Mouse (Mus musculus) CH12.LX (cell line): ENCODE results near the gene Eloa. TPM values are rescaled to one million over a fixed set of nuclear protein-coding genes. Genes with fewer than 3 reads are reported as not detected.

Experiments used
- DNase-seq: peaks from one replicate; pipeline ENCODE4 v3.0.0-alpha.2; 2013; ENCODE audit errors: extremely low read depth
- H3K27ac ChIP-seq: 2 replicates; pipeline ENCODE4 v1.5.1; 2012; ENCODE audit warnings: low read depth, mild to moderate bottlenecking, control low read depth, moderate library complexity; ENCODE audit not compliant: insufficient read depth
- H3K27me3 ChIP-seq: replicated peaks from 2 replicates; pipeline ENCODE3; 2012; ENCODE audit warnings: inconsistent platforms
- H3K36me3 ChIP-seq, 2 experiments: replicated peaks in 1 of 2; 2 replicates each; pipeline versions ENCODE3 to v1.6.1; 2012; ENCODE audit warnings: inconsistent platforms in 1 of 2, low read length in 1 of 2, mild to moderate bottlenecking in 1 of 2, mixed read lengths in 1 of 2, moderate library complexity in 1 of 2; ENCODE audit not compliant: control insufficient read depth in 1 of 2, insufficient read depth in 1 of 2
- H3K4me1 ChIP-seq, 2 experiments: 2 replicates each; pipeline ENCODE4 v1.6.1; 2012; ENCODE audit warnings: inconsistent platforms in 1 of 2, moderate library complexity in 1 of 2; ENCODE audit not compliant: insufficient read depth in 2 of 2, control insufficient read depth in 1 of 2
- H3K4me2 ChIP-seq: 2 replicates; pipeline ENCODE4 v1.6.1; 2012; ENCODE audit warnings: low read depth, mild to moderate bottlenecking, control low read depth; ENCODE audit not compliant: poor library complexity, insufficient read depth, severe bottlenecking
- H3K4me3 ChIP-seq, 3 experiments: fragments of 150-350 bp in 1 of 3; sonication (generic) in 1 of 3; replicated peaks in 1 of 3; 2 replicates each; pipeline versions ENCODE3 to v1.5.1; 2011 to 2012; ENCODE audit warnings: low read depth in 2 of 3, low read length in 2 of 3, mild to moderate bottlenecking in 2 of 3, moderate library complexity in 2 of 3, control low read depth in 1 of 3, improper control_type of control experiment in 1 of 3, inconsistent platforms in 1 of 3, mixed read lengths in 1 of 3; ENCODE audit not compliant: poor library complexity in 1 of 3
- H3K79me2 ChIP-seq: replicated peaks from 2 replicates; pipeline ENCODE4 v1.6.1; 2012; ENCODE audit warnings: mild to moderate bottlenecking, moderate library complexity; ENCODE audit not compliant: control insufficient read depth, poor library complexity, insufficient read depth, severe bottlenecking; ENCODE audit errors: extremely low read depth
- H3K9ac ChIP-seq: 2 replicates; pipeline ENCODE4 v1.6.1; 2012; ENCODE audit warnings: low read depth, mild to moderate bottlenecking, control low read depth, moderate library complexity; ENCODE audit not compliant: insufficient read depth
- H3K9me3 ChIP-seq: replicated peaks from 2 replicates; pipeline ENCODE3; 2012; ENCODE audit warnings: low read length, inconsistent platforms, mixed read lengths
- CHD2 ChIP-seq: IDR thresholded peaks from 2 replicates; pipeline ENCODE4 v1.6.1; 2011; ENCODE audit warnings: low read length, improper control_type of control experiment
- JUN ChIP-seq: IDR thresholded peaks from 2 replicates; pipeline ENCODE4 v1.6.1; 2011; ENCODE audit warnings: low read depth, mild to moderate bottlenecking, low read length, improper control_type of control experiment, moderate library complexity; ENCODE audit not compliant: insufficient read depth
- MYC ChIP-seq: IDR thresholded peaks from 2 replicates; pipeline ENCODE4 v1.6.1; 2011; ENCODE audit warnings: low read depth, mild to moderate bottlenecking, improper control_type of control experiment, low read length
- NELFE ChIP-seq: IDR thresholded peaks from 2 replicates; pipeline ENCODE4 v1.6.1; 2011; ENCODE audit warnings: low read depth, low read length, improper control_type of control experiment
- POLR2A ChIP-seq: IDR thresholded peaks from 2 replicates; pipeline ENCODE4 v1.6.1; 2011; ENCODE audit warnings: low read depth, mild to moderate bottlenecking, improper control_type of control experiment, low read length
- POLR2AphosphoS2 ChIP-seq: IDR thresholded peaks from 2 replicates; pipeline ENCODE4 v1.6.1; 2011; ENCODE audit warnings: low read depth, low read length, improper control_type of control experiment
- SIN3A ChIP-seq: IDR thresholded peaks from 2 replicates; pipeline ENCODE4 v1.6.1; 2012; ENCODE audit warnings: low read length, improper control_type of control experiment, inconsistent platforms
- TBP ChIP-seq: conservative IDR thresholded peaks from 2 replicates; pipeline ENCODE4 v1.6.1; 2011; ENCODE audit warnings: low read depth, low read length, improper control_type of control experiment
- UBTF ChIP-seq: IDR thresholded peaks from 2 replicates; pipeline ENCODE4 v1.6.1; 2012; ENCODE audit warnings: low read depth, mild to moderate bottlenecking, inconsistent platforms, low read length, improper control_type of control experiment, moderate library complexity
- USF1 ChIP-seq: IDR thresholded peaks from 2 replicates; pipeline ENCODE4 v1.6.1; 2014; ENCODE audit warnings: low read depth, mild to moderate bottlenecking, inconsistent platforms, low read length, improper control_type of control experiment
- USF2 ChIP-seq: conservative IDR thresholded peaks from 2 replicates; pipeline ENCODE4 v1.6.1; 2011; ENCODE audit warnings: low read depth, low read length, improper control_type of control experiment
- ZMIZ1 ChIP-seq: IDR thresholded peaks from 2 replicates; pipeline ENCODE4 v1.6.1; 2012; ENCODE audit warnings: low read depth, mild to moderate bottlenecking, inconsistent platforms, low read length, improper control_type of control experiment
- dilution Hi-C: fragments of 300-500 bp; cut with MboI; formaldehyde crosslinking; loops from 2 replicates; pipeline ENCODE4 v1.14.3; 2020; ENCODE audit warnings: low sequenced_read_pairs; ENCODE audit not compliant: extremely low pct_unique_long_range_greater_than_20kb, extremely low pct_ligation_motif_present
- in situ Hi-C: fragments of 300-500 bp; cut with MboI; formaldehyde crosslinking; loops from 3 replicates; pipeline ENCODE4 v1.14.3; 2019; ENCODE audit warnings: low sequenced_read_pairs, low pct_ligation_motif_present, low pct_unique_long_range_greater_than_20kb, mixed read lengths
- polyA plus RNA-seq: library from polyadenylated mRNA; unstranded; fragments of >175 nt; gene quantifications from 2 replicates; pipeline ENCODE4 v1.2.1, GENCODE M21; 2012; ENCODE audit warnings: low read depth; ENCODE audit not compliant: insufficient read length
- total RNA-seq, 2 experiments: library from RNA; depleted of rRNA; stranded (reverse); fragments of 300-350 nt in 1 of 2; fragments of >200 nt in 1 of 2; gene quantifications; 2 replicates each; pipeline ENCODE4 v1.2.3; 2012 to 2014

The Eloa gene
- total and polyA plus RNA-seq, 3 experiments, result 45.8 to 66.2 (median 66.0) TPM

GRCm38 (mm10) chr4:136052534-136053246, 31.1 kb upstream of the Eloa start:
- peaks cover 41 to 45% of the 10 kb centered on the region in 2 experiments for H3K36me3 ChIP-seq
- H3K79me2 ChIP-seq, result peaks cover 36% of the 10 kb centered on the region
- in situ Hi-C loops, result loop anchor here (5.0 kb wide), 2 partner anchors 75 to 155 kb away; partner anchors contain the start of gene Cnr2
- dilution Hi-C loops, result no loop called here
- peak overlapping the region; percentile 69 for H3K27ac ChIP-seq
- no peaks in the 10 kb centered on the region for H3K9me3 ChIP-seq
- DNase-seq, result no peak
- H3K27me3 ChIP-seq, result peaks cover 3% of the 10 kb centered on the region
- peak overlapping the region; percentile 98; the same call in 1 of the 2 replicates for H3K4me2 ChIP-seq
- peaks cover 16 to 42% of the 10 kb centered on the region in 2 experiments for H3K4me1 ChIP-seq
- peak overlapping the region; percentile 94 for H3K9ac ChIP-seq
- no peak for TF ChIP-seq CHD2
- TF ChIP-seq POLR2AphosphoS2, result peak; percentile 60; the same call in 1 of the 2 replicates
- TF ChIP-seq JUN, result no peak
- no peak for TF ChIP-seq ZMIZ1
- TF ChIP-seq POLR2A, result no peak
- no peak for TF ChIP-seq USF2
- TF ChIP-seq SIN3A, result peak; percentile 9; the same call in 1 of the 2 replicates
- TF ChIP-seq UBTF, result peak; percentile 43; the same call in 1 of the 2 replicates
- no peak for TF ChIP-seq TBP
- no peak for TF ChIP-seq MYC
- TF ChIP-seq, all 38 proteins: peak for 3
- H3K4me3 ChIP-seq, result peak overlapping the region; percentile 91 to 100 (median 93)

- no peak for DNase-seq
- peaks cover 41 to 45% of the 10 kb centered on the region in 2 experiments for H3K36me3 ChIP-seq
- peaks cover 20 to 48% of the 10 kb centered on the region in 2 experiments for H3K4me1 ChIP-seq
Measured at GRCm38 (mm10) chr4:136052060-136052459, 30.5 kb upstream of the Eloa start.

GRCm38 (mm10) chr4:136050226-136050625, 28.7 kb upstream of the Eloa start:
- Histone ChIP-seq H3K4me1 (peaks cover 27 to 59% of the 10 kb centered on the region in 2 experiments), H3K36me3 (peaks cover 41 to 47% of the 10 kb centered on the region in 2 experiments), H3K27ac (peak overlapping the region; percentile 22; the same call in 1 of the 2 replicates), H3K9ac (peak overlapping the region; percentile 94; the same call in 1 of the 2 replicates), H3K27me3 (no peaks in the 10 kb centered on the region), H3K4me2 (peak overlapping the region; percentile 98), H3K4me3 (peak overlapping the region in 2 of 3 experiments; percentile 91 to 93), H3K9me3 (no peaks in the 10 kb centered on the region), H3K79me2 (peaks cover 36% of the 10 kb centered on the region)
- dilution Hi-C loops, result no loop called here
- in situ Hi-C loops, result loop anchor here (5.0 kb wide), 2 partner anchors 73 to 153 kb away; partner anchors contain the start of gene Cnr2
- DNase-seq, result no peak
- no peak for TF ChIP-seq USF1
- TF ChIP-seq POLR2A, result peak; percentile 36; the same call in 1 of the 2 replicates

More at GRCm38 (mm10) chr4:136052060-136052459, 30.5 kb upstream of the Eloa start:
- peaks cover 36% of the 10 kb centered on the region for H3K79me2 ChIP-seq
- no peaks in the 10 kb centered on the region for H3K9me3 ChIP-seq
- dilution Hi-C loops (no loop called here), in situ Hi-C loops (loop anchor here (5.0 kb wide), 2 partner anchors 75 to 155 kb away; partner anchors contain the start of gene Cnr2)
- H3K4me2 ChIP-seq, result peak overlapping the region; percentile 98
- 0 out of 2 replicates have a peak, but pooled peaks have one; percentile 1 for TF ChIP-seq SIN3A
- TF ChIP-seq NELFE, result no peak
- H3K27me3 ChIP-seq, result peaks cover 3% of the 10 kb centered on the region
- H3K27ac ChIP-seq, result peak overlapping the region; percentile 69
- H3K4me3 ChIP-seq, result peak overlapping the region; percentile 91 to 100 (median 93)
- H3K9ac ChIP-seq, result peak overlapping the region; percentile 94
